Mouse (Mus musculus) heart, embryonic 14.5 days (tissue): ENCODE results near the gene Galnt14. TPM values are rescaled to one million over a fixed set of nuclear protein-coding genes. Genes with fewer than 3 reads are reported as not detected.
A peak's percentile ranks its signal among the peaks of the same experiment; 100 is the strongest.

Source experiments
- ATAC-seq: fragments of 200-750 bp; cut with Nextera tagmentation; 2 replicates; pipeline ENCODE4 v1.8.0; 2017; ENCODE audit warnings: low read depth, moderate TSS enrichment; ENCODE audit not compliant: insufficient number of reproducible peaks, insufficient read depth, low FRiP score
- H3K27ac ChIP-seq, 2 experiments: fragments of 200-500 bp in 1 of 2; fragments of 300-500 bp in 1 of 2; sonication (generic) in 1 of 2; replicated peaks in 1 of 2; 2 replicates each; pipeline ENCODE4 v1.5.1; 2012 to 2014; ENCODE audit warnings: low read depth in 2 of 2, low read length in 2 of 2, control low read depth in 1 of 2, mild to moderate bottlenecking in 1 of 2, mixed read lengths in 1 of 2; ENCODE audit not compliant: control insufficient read depth in 1 of 2, insufficient read depth in 1 of 2
- H3K27me3 ChIP-seq: fragments of 300-500 bp; sonication (generic); 2 replicates; pipeline ENCODE4 v1.6.1; 2014; ENCODE audit warnings: mild to moderate bottlenecking, low read length, control low read depth; ENCODE audit not compliant: control insufficient read depth, insufficient read depth
- H3K36me3 ChIP-seq: fragments of 300-500 bp; sonication (generic); 2 replicates; pipeline ENCODE4 v1.6.1; 2014; ENCODE audit warnings: mild to moderate bottlenecking, control low read depth, low read length, mixed read lengths; ENCODE audit not compliant: control insufficient read depth, insufficient read depth
- H3K4me1 ChIP-seq, 2 experiments: fragments of 200-500 bp in 1 of 2; fragments of 300-500 bp in 1 of 2; sonication (generic) in 1 of 2; 2 replicates each; pipeline ENCODE4 v1.6.1; 2012 to 2014; ENCODE audit warnings: low read length in 2 of 2, control low read depth in 1 of 2, mixed read lengths in 1 of 2; ENCODE audit not compliant: control insufficient read depth in 2 of 2, insufficient read depth in 2 of 2
- H3K4me2 ChIP-seq: fragments of 300-500 bp; sonication (generic); 2 replicates; pipeline ENCODE4 v1.6.1; 2014; ENCODE audit warnings: mild to moderate bottlenecking, low read length
- H3K4me3 ChIP-seq, 2 experiments: fragments of 200-500 bp in 1 of 2; fragments of 300-500 bp in 1 of 2; sonication (generic) in 1 of 2; 2 replicates each; pipeline ENCODE4 v1.5.1; 2012 to 2014; ENCODE audit warnings: low read length in 2 of 2, mild to moderate bottlenecking in 2 of 2, control low read depth in 1 of 2, low read depth in 1 of 2, moderate library complexity in 1 of 2; ENCODE audit not compliant: control insufficient read depth in 1 of 2, insufficient read depth in 1 of 2
- H3K9ac ChIP-seq: fragments of 300-500 bp; sonication (generic); 2 replicates; pipeline ENCODE4 v1.6.1; 2014; ENCODE audit warnings: mild to moderate bottlenecking, low read length
- H3K9me3 ChIP-seq: fragments of 300-500 bp; sonication (generic); 2 replicates; pipeline ENCODE4 v1.6.1; 2016; ENCODE audit warnings: low read length, control low read depth; ENCODE audit not compliant: control insufficient read depth
- WGBS: fragments of 180-500 bp; shearing (Covaris S2); extraction: QIAGEN DNeasy Blood & Tissue Kit; methylation state at CpG from one replicate; pipeline ENCODE4 v1.1.7; 2014; 5-methylcytosine and 5-hydroxymethylcytosine counted together
- polyA plus RNA-seq: library from polyadenylated mRNA; unstranded; fragments of >200 nt; fragmentation: Nextera tagmentation; extraction: Ambion mirVana; gene quantifications from 2 replicates; pipeline ENCODE4 v1.2.1, GENCODE M21; 2014

Galnt14 gene
- polyA plus RNA-seq, result 0.39 and 0.82 TPM in 2 replicates

DNA sequence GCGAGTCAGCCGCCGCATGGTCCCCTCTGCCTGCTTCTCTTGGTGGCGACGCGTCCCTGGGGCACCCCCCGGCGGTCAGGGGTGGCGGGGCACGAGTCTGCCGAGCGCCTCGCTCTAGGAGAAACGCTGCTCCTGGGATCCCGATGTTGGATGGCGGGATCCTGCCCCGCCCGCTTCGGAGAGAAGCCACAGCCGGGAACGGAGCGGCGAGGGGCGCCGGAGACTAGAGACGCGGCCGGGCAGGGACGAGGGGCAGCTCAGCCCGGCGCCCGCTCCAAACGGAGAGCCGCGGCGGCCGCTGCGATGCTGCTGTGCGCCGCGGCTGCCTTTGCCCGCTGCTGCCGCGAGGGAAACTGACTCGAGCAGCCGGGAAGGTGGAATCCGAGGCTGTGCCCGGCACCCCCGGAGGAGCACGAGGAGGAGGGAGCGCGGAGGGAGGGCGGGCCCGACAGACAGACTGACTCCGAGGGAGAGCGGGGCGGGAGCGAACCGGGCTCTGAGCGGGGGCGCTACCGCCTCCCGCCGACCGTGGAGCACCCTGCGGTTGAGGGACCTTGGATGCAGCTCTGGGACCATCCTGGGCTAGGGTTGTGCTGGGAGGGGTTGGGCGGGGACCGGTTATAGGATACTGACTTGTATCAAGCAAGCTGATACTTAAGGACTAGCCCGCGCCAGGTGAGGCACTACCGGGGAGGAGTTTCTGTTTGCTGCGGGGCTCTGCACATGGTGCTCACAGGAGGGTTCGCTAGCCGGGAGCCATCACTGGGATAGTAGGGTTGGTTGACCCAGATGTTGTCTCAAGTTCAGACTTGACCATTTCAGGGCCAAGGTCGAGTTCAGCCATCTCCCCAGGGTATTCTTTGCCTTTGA lies at the start of gene Galnt14:
Gene Galnt14 (minus strand): TSS at position 412 of the 870 bp plus-strand sequence.
- H3K4me1 ChIP-seq, result peaks cover 2 to 7% of the 10 kb centered on the region in 2 experiments; a peak in 2 of 4 replicates
- H3K36me3 ChIP-seq, result no peaks in the 10 kb centered on the region
- peak within 1 kb of the TSS; percentile 94 for H3K4me2 ChIP-seq
- peak within 1 kb of the TSS; percentile 55 for H3K4me3 ChIP-seq
- peaks cover 55% of the 10 kb centered on the region for H3K27me3 ChIP-seq
- 0 out of 2 replicates have a peak, but pooled peaks cover 6% of the 10 kb centered on the region for H3K9me3 ChIP-seq
- peak; percentile 66 for ATAC-seq
- H3K27ac ChIP-seq, result no peak within 1 kb of the TSS
- H3K9ac ChIP-seq, result peak within 1 kb of the TSS; percentile 52
- under 1% methylated on average over 69 of the region's 75 CpGs for WGBS

DNA sequence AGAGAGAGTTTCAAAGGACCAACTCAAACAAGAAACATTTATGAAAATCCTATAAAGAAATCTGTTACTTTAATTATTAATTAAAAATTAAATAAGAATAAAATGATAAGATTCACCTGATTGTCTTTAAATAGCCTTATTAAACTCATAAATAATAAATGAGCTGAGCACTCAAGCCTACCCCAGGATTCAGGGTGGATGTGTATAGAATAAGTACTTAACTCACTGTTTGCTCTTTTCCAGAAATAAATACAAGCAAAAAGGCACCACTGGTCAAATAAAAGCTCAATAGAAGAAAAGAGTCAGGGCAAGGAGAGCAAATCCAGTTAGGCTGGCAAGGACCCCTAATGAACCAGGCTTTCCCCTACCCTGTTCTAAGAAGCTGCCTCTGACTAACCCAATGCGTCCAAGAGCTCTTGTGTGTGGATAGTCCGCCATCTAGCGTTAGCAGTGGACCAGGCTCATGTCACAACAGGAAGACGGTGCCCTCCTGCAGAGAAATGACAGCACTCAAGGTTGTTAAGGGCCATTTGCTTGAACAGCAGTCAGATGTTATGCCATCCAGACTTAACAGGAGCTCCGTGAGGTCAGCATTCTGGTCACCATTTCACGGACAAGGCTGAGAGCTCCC lies 33.5 kb upstream of the Galnt14 start:
- Histone ChIP-seq H3K9ac (no peak overlapping the region), H3K9me3 (no peaks in the 10 kb centered on the region), H3K4me2 (no peak overlapping the region), H3K27ac (no peak overlapping the region), H3K27me3 (peaks cover 5% of the 10 kb centered on the region; the same call in 1 of the 2 replicates), H3K4me1 (no peaks in the 10 kb centered on the region), H3K36me3 (no peaks in the 10 kb centered on the region), H3K4me3 (no peak overlapping the region)
- ATAC-seq, result 0 out of 2 replicates have a peak, but pooled peaks have one; percentile 64
- 1% methylated on average over 6 of the region's 6 CpGs for WGBS

DNA sequence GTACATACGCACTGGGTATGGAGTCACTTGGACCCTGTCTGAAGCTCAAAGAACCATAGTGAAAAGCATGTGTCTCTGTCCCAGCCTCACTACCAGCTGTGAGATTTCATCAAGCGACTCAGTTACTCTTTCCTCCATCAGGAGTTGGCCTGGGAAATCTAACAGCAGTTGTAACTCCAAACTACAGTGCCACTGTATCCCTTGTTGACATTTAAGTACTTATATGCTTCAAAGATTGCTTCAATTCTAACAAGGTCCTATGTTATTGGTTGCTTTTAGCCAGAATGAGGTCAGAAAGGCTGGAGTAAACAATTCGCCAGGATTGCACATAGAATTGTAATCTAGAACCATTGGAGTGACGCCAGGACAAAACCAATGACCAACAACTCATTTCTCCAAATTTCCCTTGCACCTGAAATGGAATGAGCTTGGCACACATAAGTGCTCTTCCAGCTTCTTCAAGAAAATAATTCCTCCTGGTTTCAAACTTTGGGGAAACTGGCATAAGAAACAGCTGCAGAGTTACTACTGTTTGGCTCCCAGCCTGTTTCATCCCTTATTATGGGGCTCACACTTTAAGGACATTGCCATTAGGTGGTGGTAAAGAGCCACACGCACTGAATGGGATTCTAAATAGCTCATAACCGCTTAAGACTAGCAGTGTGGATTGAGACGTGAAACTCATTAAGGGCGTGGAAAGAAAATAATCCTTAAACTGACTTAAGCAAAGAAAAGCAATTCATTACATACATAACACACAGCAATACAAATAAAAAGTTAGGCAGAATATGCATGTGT lies 13.8 kb upstream of the Galnt14 start:
- Histone ChIP-seq H3K4me1 (no peaks in the 10 kb centered on the region), H3K4me2 (no peak overlapping the region), H3K36me3 (no peaks in the 10 kb centered on the region), H3K9ac (no peak overlapping the region), H3K27ac (no peak overlapping the region), H3K27me3 (no peaks in the 10 kb centered on the region; the same call in 1 of the 2 replicates), H3K4me3 (no peak overlapping the region), H3K9me3 (no peaks in the 10 kb centered on the region)
- 48% methylated on average over 8 of the region's 8 CpGs for WGBS
- ATAC-seq, result no peak

DNA sequence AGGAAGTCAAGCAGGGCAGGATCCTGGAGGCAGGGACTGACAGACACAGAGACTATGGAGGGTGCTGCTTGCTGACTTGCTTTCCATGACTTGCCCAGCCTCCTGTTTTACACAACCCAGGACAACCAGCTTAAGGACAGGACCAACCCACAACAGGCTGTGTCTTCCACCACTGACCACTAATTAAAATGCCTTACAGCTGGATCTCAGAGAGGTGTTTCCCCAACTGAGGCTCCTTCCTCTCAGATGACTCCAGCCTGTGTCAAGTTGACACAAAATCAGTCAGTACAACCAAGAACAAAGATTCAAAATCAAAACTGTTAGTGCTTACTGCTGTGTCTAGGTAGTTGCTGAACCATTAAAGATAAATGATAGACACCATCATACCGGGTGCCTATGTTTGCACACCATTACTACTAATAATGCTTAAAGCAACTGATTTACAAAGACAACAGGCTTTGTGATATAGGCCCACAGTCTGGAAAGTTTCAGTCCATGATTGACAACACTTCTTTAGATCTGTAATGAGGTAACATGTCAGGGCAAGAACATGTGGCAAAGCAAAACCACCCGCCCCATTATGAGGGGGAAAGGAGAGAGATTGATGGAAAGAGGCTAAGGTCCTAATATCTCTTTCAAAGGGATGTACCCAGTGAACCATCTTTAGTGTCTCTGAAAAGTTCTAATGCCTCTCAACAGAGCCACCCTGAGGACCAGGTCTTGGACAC lies 8.9 kb upstream of the Galnt14 start:
- Histone ChIP-seq H3K9ac (no peak overlapping the region), H3K36me3 (no peaks in the 10 kb centered on the region), H3K4me2 (no peak overlapping the region), H3K4me3 (no peak overlapping the region), H3K9me3 (no peaks in the 10 kb centered on the region), H3K27me3 (peaks cover 5% of the 10 kb centered on the region), H3K27ac (no peak overlapping the region), H3K4me1 (no peaks in the 10 kb centered on the region)
- no peak for ATAC-seq
- WGBS, result 82% methylated on average over 2 of the region's 2 CpGs

DNA sequence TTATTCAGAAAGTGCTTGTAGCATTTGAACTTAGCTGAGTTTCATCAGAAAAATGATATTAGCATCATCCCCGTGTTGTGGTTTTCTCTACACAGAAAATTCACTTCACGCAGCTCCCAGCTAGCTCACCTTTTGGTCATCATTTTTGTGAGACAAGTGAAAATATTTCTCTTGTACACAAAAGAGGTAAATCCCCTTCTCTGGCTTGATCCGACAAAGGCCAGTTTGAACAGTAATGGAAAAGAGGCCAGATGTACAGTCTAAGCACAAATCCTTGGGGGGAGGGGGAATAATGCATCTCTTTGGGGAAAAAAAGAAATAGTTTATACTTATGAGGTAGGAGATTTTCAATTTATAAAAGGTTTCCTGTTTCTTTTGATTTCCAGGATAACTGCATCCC lies 6.4 kb upstream of the Galnt14 start:
- no peak for ATAC-seq
- 80% methylated on average over 3 of the region's 3 CpGs for WGBS
- Histone ChIP-seq H3K9ac (no peak overlapping the region), H3K4me2 (no peak overlapping the region), H3K4me1 (no peaks in the 10 kb centered on the region), H3K4me3 (no peak overlapping the region), H3K36me3 (no peaks in the 10 kb centered on the region), H3K27me3 (peaks cover 30% of the 10 kb centered on the region), H3K9me3 (no peaks in the 10 kb centered on the region), H3K27ac (no peak overlapping the region)

DNA sequence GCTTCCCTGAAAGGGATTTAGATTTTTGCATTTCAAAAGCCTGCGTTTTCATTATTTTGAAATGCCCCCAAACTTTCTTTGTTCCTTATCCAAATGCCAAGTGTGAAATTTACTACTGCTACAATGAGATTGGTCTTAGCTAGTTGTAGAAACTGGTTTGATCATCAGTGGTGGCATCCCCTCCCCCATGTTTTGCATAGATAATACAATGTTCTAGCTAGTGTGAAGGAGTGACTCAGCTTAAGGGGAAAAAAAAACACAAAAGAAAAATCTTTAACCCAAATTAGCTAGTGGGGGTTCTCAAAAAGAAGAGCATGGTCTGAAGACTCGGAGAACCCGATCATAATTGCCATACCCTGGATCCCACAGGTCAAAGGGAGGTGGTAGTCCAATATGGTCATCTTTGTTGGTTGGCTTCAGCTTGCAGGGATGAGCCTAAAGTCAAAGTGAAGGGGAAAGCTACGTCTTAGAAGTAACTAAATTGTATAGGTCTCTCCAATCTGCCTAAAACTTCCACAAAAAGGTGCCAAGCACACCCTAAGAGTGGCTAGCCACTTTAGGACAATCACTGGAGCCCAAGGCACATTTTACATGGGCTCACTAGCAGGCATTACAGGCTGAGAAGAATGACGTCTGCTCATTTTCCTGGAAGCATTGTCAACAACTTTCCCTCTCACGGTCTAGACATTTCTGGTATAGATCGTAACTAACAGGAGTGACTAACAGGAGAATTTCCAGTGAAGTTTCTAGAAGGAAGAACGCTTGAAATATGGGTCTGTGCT lies 4.4 kb upstream of the Galnt14 start:
- no peak overlapping the region for H3K4me3 ChIP-seq
- H3K9ac ChIP-seq, result no peak overlapping the region
- WGBS, result 70% methylated on average over 8 of the region's 8 CpGs
- no peaks in the 10 kb centered on the region for H3K36me3 ChIP-seq
- no peaks in the 10 kb centered on the region for H3K9me3 ChIP-seq
- no peak overlapping the region for H3K27ac ChIP-seq
- no peak for ATAC-seq
- H3K27me3 ChIP-seq, result peaks cover 49% of the 10 kb centered on the region
- peaks cover 0 to 2% of the 10 kb centered on the region in 2 experiments; a peak in 2 of 4 replicates for H3K4me1 ChIP-seq
- H3K4me2 ChIP-seq, result no peak overlapping the region
